Mouse (Mus musculus) liver, adult 2 months (tissue): ENCODE measurements around the gene Gm20388.

Experiments used
- CTCF ChIP-seq: fragments of 200-500 bp; IDR thresholded peaks from 2 replicates; pipeline ENCODE4 v1.5.1; 2011; ENCODE audit warnings: low read depth, low read length, control low read depth
- POLR2A ChIP-seq: fragments of 200-500 bp; IDR thresholded peaks from 2 replicates; pipeline ENCODE4 v1.6.1; 2011; ENCODE audit warnings: low read length, control low read depth; ENCODE audit not compliant: insufficient read depth; ENCODE audit errors: extremely low read depth

- no peak for TF ChIP-seq POLR2A
- TF ChIP-seq CTCF = no peak
Observed at GRCm38 (mm10) chr8:122329072-122329471, 2418.4 kb downstream of the Gm20388 start.
